Mouse (Mus musculus) frontal cortex, postnatal 36 days (tissue): Measurements from ENCODE around the gene Mlana.

Source experiments
- DNase-seq, 2 experiments: peaks; one replicate each; pipeline ENCODE4 v3.0.0; 2022; ENCODE audit warnings: low spot score in 2 of 2

Mlana gene

DNA sequence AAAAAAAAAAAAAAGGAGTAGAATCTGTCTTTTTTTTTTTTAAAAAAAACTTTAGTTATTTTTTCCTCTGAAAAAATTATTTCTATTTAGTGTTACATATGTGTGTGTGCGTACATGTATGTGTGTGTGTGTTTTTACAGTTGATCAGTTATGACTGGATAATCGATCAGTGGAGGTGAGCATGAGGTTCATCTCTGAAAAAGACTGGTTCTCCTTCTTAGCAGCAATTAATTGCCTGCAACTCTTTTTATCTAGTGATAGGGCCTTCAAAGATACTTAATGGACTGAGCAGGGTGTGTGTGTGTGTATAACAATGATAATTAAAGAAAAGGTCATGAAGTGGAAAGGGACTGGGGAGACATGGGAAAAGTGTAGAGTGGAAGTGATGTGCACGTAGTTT lies 53.4 kb downstream of the Mlana start:
- DNase-seq: no peak

DNA sequence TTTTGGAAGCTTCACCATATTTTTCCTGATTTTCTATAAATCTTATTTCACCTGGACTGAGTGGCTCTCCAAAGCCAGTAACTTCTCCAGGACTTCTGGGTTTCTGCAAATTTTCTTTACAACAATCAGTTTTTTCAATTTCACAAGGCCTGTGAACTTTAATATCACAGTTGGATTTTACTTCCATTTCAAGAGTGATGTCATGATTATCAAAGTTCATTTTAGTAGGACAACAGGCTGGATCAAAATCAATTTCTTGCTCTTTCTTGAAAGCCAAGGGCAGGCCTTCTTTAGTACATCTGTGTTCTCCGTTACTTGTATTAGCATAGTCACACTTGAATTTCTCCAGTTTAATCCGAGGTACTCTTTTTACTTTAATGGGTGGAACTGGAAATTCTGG lies 56.3 kb downstream of the Mlana start:
- no peak for DNase-seq
